Mouse (Mus musculus): ENCODE measurements at regions not wholly inside any gene's neighbourhood (a gene's known extent, or its start where the extent isn't known, plus 50 kb on each side); places are given as distances from the start of the nearest gene placed in this dataset.

DNA sequence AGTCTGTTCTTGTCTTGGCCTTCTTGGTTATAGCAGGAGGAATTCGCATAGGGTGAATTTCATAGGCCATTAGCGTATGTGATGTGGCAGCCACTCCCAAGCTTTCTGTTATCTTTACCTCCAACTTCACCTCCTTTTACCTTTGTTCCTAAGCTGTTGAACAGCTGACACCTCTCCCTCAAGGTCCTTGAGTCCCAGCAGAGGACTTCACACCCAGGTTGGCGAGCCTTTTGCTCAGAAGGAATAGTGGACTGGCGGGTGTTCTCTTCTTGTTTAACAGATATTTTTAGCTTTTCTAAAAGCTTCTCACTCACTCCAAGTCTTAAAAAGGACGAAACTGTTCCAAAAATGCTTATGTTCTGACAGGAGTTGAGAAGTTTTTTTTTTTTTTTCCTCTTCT is 303.4 kb upstream of the Id2 start:
- TF ChIP-seq POLR2A (IDR thresholded peaks at IDR 0.05; ENCODE audit: insufficient read depth, low read depth, low read length) (no peak), CTCF (IDR thresholded peaks at IDR 0.05; ENCODE audit: insufficient read depth, low read depth, low read length) (no peak)
